Mouse (Mus musculus) heart, embryonic 13.5 days (tissue): ENCODE results near the gene Spata16. TPM values are rescaled to one million over a fixed set of nuclear protein-coding genes. Genes with fewer than 3 reads are reported as not detected.

ENCODE experiments used
- ATAC-seq: fragments of 200-750 bp; cut with Nextera tagmentation; 2 replicates; pipeline ENCODE4 v1.8.0; 2017; ENCODE audit warnings: moderate TSS enrichment; ENCODE audit not compliant: insufficient number of reproducible peaks, low FRiP score, low TSS enrichment; ENCODE audit errors: extremely low read depth
- H3K27ac ChIP-seq: fragments of 300-500 bp; sonication (generic); replicated peaks from 2 replicates; pipeline ENCODE4 v1.5.1; 2015; ENCODE audit warnings: moderate library complexity, mild to moderate bottlenecking, inconsistent platforms
- H3K27me3 ChIP-seq: fragments of 300-500 bp; sonication (generic); replicated peaks from 2 replicates; pipeline ENCODE4 v1.6.1; 2015; ENCODE audit warnings: mild to moderate bottlenecking, inconsistent platforms
- H3K36me3 ChIP-seq: fragments of 300-500 bp; sonication (generic); 2 replicates; pipeline ENCODE4 v1.6.1; 2015; ENCODE audit warnings: mild to moderate bottlenecking, inconsistent platforms
- H3K4me1 ChIP-seq: fragments of 300-500 bp; sonication (generic); 2 replicates; pipeline ENCODE4 v1.6.1; 2015; ENCODE audit warnings: inconsistent platforms
- H3K4me2 ChIP-seq: fragments of 300-500 bp; sonication (generic); 2 replicates; pipeline ENCODE4 v1.6.1; 2015; ENCODE audit warnings: inconsistent platforms, mild to moderate bottlenecking, moderate library complexity
- H3K4me3 ChIP-seq: fragments of 300-500 bp; sonication (generic); 2 replicates; pipeline ENCODE4 v1.5.1; 2015; ENCODE audit warnings: moderate library complexity, mild to moderate bottlenecking, inconsistent platforms
- H3K9ac ChIP-seq: fragments of 300-500 bp; sonication (generic); 2 replicates; pipeline ENCODE4 v1.6.1; 2015; ENCODE audit warnings: inconsistent platforms, mild to moderate bottlenecking, moderate library complexity
- H3K9me3 ChIP-seq: fragments of 300-500 bp; sonication (generic); 2 replicates; pipeline ENCODE4 v1.6.1; 2016; ENCODE audit warnings: inconsistent platforms
- WGBS: fragments of 180-500 bp; shearing (Covaris S2); methylation state at CpG from one replicate; pipeline ENCODE4 v1.1.7; 2015; ENCODE audit warnings: mixed read lengths; 5-methylcytosine and 5-hydroxymethylcytosine counted together
- polyA plus RNA-seq: library from polyadenylated mRNA; unstranded; fragments of >200 nt; fragmentation: Nextera tagmentation; extraction: Ambion mirVana; gene quantifications from 2 replicates; pipeline ENCODE4 v1.2.1, GENCODE M21; 2015

The Spata16 gene
- polyA plus RNA-seq, 1 experiment from 2014 or later, result not detected

DNA sequence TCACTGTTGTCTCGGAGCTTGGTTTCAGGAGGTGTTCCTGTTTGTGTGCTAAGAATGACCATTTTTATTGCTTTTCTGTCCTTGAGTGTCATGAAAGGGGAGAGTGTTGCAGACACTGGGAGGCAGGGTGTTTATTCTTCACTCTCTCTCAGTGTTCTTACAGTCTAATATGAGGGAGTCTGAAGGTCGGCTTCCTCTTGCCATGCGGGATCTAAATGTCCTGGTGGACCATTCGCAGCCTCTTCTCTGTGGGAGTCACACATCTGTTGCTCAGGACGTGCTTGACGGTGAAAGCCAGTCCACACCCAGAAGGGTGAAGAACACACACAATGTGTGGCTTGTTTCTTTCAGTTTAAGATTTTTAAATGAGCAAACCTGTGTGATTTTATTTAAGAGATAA lies 90.1 kb downstream of the Spata16 start:
- no peaks in the 10 kb centered on the region for H3K27me3 ChIP-seq
- H3K9me3 ChIP-seq, result no peaks in the 10 kb centered on the region
- H3K4me2 ChIP-seq, result no peak overlapping the region
- H3K36me3 ChIP-seq, result no peaks in the 10 kb centered on the region
- no peak overlapping the region for H3K4me3 ChIP-seq
- 69% methylated on average over 6 of the region's 6 CpGs for WGBS
- H3K4me1 ChIP-seq, result no peaks in the 10 kb centered on the region
- H3K27ac ChIP-seq, result no peak overlapping the region
- no peak for ATAC-seq
- no peak overlapping the region for H3K9ac ChIP-seq

DNA sequence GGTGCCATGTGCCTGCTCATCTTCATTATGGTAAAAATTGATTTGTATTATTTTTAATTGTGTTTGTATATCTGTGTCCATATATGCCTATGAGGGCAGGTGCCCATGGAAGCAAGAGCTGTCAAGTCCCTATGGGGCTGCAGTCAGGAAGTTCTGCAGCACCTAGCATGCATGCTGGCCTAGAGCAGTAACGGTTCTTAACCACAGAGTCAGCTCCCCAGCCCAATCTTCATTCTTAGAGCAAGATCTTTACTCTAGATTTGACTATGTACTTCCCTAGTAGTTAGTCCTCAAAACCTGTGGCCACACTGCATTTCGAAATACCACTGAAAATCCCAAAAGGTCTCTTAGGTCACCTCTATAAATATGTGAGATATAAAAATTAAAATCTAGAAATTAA lies 113.1 kb downstream of the Spata16 start:
- no peaks in the 10 kb centered on the region for H3K36me3 ChIP-seq
- H3K27ac ChIP-seq, result no peak overlapping the region
- no peaks in the 10 kb centered on the region for H3K9me3 ChIP-seq
- WGBS, result 74% methylated on average over 2 of the region's 2 CpGs
- H3K27me3 ChIP-seq, result no peaks in the 10 kb centered on the region
- no peak overlapping the region for H3K4me3 ChIP-seq
- no peak for ATAC-seq
- H3K4me1 ChIP-seq, result no peaks in the 10 kb centered on the region
- H3K4me2 ChIP-seq, result no peak overlapping the region
- H3K9ac ChIP-seq, result no peak overlapping the region

DNA sequence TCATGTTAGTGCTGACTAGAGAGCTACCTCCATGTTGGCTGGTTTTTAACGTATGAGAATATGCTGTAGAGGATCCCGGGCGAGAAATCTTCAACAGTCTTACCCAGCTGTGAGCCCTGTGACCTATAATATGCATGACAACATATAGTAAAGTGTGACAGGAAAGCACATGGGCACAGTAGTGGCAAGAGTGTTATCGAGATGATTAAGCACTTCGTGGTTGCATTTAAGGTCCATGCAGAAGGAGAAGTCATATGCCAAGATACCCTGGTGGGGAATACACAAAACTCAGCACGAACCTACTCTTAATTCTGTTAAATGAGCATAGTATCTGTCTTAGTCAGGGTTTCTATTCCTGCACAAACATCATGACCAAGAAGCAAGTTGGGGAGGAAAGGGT lies 115.0 kb downstream of the Spata16 start:
- H3K27ac ChIP-seq, result no peak overlapping the region
- H3K4me2 ChIP-seq, result no peak overlapping the region
- no peaks in the 10 kb centered on the region for H3K9me3 ChIP-seq
- 73% methylated on average over 6 of the region's 6 CpGs for WGBS
- no peaks in the 10 kb centered on the region for H3K27me3 ChIP-seq
- no peaks in the 10 kb centered on the region for H3K4me1 ChIP-seq
- no peak for ATAC-seq
- no peak overlapping the region for H3K4me3 ChIP-seq
- H3K9ac ChIP-seq, result no peak overlapping the region
- no peaks in the 10 kb centered on the region for H3K36me3 ChIP-seq

- Histone ChIP-seq H3K27me3 (no peaks in the 10 kb centered on the region), H3K36me3 (no peaks in the 10 kb centered on the region), H3K4me1 (no peaks in the 10 kb centered on the region), H3K4me2 (no peak overlapping the region), H3K9ac (no peak overlapping the region), H3K9me3 (no peaks in the 10 kb centered on the region), H3K27ac (no peak overlapping the region), H3K4me3 (no peak overlapping the region)
- no peak for ATAC-seq
- WGBS, result 66% methylated on average over 12 of the region's 12 CpGs
These were observed 156.1 kb downstream of the Spata16 start for GRCm38 (mm10) chr3:26793334-26794101.

DNA sequence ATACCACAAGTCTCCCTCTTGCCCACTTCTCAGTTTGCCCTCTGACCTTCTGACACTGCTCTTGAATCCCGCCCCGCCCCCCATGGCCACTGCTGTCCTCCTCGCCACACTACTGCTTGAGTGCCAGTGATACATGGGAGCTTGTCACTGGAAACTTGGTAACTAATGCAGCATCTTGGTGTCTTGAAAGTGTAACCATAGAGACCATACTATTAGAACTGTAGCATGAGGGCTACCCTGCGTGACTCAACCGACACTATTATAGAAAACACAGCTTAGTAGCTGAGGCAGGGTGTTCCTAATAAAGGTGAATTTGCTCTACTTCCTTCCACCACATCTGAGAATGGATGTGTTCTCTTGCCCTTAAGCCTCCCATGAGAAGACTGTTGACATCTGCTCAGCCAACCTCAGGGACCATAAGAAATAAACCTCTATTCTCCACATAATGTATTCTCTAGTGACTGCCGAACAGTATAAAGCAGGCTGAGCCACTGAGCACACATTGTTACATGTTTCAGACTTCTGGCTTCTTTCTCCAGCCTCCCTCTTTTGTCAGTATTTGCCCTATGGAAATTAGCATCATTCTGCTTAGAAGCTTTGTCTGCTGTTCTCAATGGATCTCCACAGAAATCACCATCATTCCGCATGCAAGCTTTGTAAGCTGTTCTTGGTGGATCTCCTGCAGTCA lies 158.6 kb downstream of the Spata16 start:
- no peak for ATAC-seq
- no peak overlapping the region for H3K4me2 ChIP-seq
- WGBS, result 81% methylated on average over 7 of the region's 7 CpGs
- H3K36me3 ChIP-seq, result no peaks in the 10 kb centered on the region
- H3K27me3 ChIP-seq, result no peaks in the 10 kb centered on the region
- H3K27ac ChIP-seq, result no peak overlapping the region
- H3K4me1 ChIP-seq, result no peaks in the 10 kb centered on the region
- H3K4me3 ChIP-seq, result no peak overlapping the region
- H3K9me3 ChIP-seq, result no peaks in the 10 kb centered on the region
- no peak overlapping the region for H3K9ac ChIP-seq

GRCm38 (mm10) chr3:26796954-26797353 lies 159.5 kb downstream of the Spata16 start:
- H3K27me3 ChIP-seq, result no peaks in the 10 kb centered on the region
- H3K4me2 ChIP-seq, result no peak overlapping the region
- ATAC-seq, result no peak
- H3K36me3 ChIP-seq, result no peaks in the 10 kb centered on the region
- no peak overlapping the region for H3K27ac ChIP-seq
- WGBS, result 60% methylated on average over 1 of the region's 1 CpGs
- H3K9ac ChIP-seq, result no peak overlapping the region
- no peak overlapping the region for H3K4me3 ChIP-seq
- H3K4me1 ChIP-seq, result no peaks in the 10 kb centered on the region
- no peaks in the 10 kb centered on the region for H3K9me3 ChIP-seq

DNA sequence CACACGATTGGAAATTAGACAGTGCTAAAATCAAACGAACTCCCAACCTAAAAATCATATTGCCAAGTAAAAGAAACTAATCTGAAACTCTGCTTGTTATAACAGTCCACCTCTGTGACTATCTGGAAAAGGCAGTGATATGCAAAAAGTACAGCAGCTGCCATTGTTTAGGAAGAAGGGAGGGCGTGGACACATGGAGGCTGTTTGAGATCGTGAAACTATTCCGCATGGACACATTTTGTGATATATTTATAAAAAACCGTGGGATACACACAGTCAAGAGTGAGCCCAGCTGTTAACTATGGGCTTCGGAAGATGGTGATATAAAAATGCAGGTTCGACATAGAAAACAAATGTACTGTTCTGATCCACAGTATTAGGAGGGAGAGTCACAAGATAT lies 176.9 kb downstream of the Spata16 start:
- Histone ChIP-seq H3K9me3 (no peaks in the 10 kb centered on the region), H3K27ac (no peak overlapping the region), H3K27me3 (no peaks in the 10 kb centered on the region), H3K9ac (no peak overlapping the region), H3K4me3 (no peak overlapping the region), H3K4me1 (no peaks in the 10 kb centered on the region), H3K36me3 (no peaks in the 10 kb centered on the region), H3K4me2 (no peak overlapping the region)
- ATAC-seq, result no peak
- 71% methylated on average over 8 of the region's 8 CpGs for WGBS

DNA sequence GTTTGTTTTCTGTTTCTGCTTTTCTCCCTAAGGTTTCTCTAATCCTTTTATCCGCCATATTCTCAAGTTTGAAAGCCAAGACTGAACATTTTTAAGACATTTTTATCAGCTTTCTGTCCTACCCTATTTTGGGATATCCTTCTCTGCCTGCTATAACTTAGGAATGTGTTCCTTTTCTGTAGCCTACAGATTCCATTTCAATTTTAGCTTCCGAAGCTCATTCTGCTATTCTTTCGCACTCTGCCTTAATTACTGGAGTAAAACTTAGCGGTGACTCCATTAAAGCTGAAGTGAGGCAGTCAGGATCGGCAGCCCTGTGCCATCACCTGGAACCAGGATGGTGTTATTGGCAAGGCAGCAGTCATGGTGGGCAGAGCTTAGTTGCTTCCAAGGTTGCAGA lies 178.3 kb downstream of the Spata16 start:
- no peak overlapping the region for H3K27ac ChIP-seq
- no peak overlapping the region for H3K4me2 ChIP-seq
- 78% methylated on average over 5 of the region's 5 CpGs for WGBS
- no peaks in the 10 kb centered on the region for H3K27me3 ChIP-seq
- no peak overlapping the region for H3K9ac ChIP-seq
- H3K4me3 ChIP-seq, result no peak overlapping the region
- ATAC-seq, result no peak
- H3K9me3 ChIP-seq, result no peaks in the 10 kb centered on the region; the same call in 1 of the 2 replicates
- no peaks in the 10 kb centered on the region for H3K36me3 ChIP-seq
- H3K4me1 ChIP-seq, result no peaks in the 10 kb centered on the region

DNA sequence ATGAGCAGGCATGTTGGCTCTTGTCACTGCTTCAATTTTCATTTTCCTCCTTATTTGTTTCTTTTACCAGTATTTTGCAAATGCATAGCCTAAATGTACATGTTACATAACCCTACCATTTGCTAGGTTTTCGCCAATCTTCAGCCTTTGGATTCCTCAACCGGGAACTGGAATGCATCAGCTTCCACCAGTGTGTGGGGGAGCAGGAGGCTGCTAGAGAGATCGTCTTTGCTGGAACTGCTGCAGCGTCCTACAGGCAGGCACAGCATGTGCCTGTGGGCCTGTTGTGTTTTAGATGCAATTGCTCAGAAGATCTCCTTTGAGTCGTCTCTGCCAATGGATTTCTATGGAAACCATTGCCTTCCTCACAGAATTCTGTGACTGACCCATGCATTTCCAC lies 182.0 kb downstream of the Spata16 start:
- 44% methylated on average over 5 of the region's 5 CpGs for WGBS

DNA sequence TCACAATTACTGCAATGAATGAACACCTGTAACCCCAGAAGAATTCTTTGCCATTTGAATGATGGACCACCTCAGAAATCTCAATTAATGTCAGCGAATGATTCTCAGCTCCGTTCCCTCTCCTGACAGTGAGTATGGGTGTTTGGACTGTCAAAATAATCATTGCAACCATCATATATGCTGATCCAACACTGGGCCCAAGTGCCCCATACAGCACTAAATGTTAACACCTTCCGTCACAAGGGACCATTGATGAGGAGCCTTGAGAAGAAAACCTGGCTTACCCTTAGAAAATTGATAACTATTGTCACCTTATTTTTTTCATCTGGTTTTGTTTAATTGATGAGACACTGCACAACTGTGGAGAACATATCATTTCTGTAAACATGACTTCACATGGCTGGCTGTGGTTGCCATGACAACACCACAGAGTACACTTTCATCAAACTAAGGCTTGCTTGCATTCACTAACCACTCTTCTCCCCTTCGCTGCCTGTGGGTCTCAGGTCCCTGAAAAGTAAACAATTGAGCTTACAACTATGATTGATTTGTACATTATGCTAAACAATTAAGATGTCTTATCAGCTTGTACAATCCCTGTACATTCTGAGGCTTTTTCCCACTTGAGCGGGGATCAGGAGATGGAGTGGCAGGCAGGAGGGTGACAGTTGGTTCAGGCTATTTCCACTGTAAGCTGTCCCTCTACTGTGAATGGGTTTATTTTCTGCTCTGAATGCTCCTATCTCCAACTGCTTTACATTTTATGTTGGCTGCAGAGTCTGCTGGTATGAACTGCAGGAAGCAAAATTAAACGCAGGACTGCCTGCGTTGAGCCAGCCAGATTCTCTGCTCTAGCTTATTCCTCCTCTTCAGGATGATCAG lies 189.8 kb downstream of the Spata16 start:
- H3K36me3 ChIP-seq, result no peaks in the 10 kb centered on the region
- H3K27ac ChIP-seq, result no peak overlapping the region
- no peak for ATAC-seq
- WGBS, result 75% methylated on average over 7 of the region's 7 CpGs
- no peak overlapping the region for H3K4me3 ChIP-seq
- H3K9me3 ChIP-seq, result no peaks in the 10 kb centered on the region
- no peaks in the 10 kb centered on the region for H3K27me3 ChIP-seq
- no peaks in the 10 kb centered on the region for H3K4me1 ChIP-seq
- no peak overlapping the region for H3K4me2 ChIP-seq
- H3K9ac ChIP-seq, result no peak overlapping the region

More for the DNA sequence above, 182.0 kb downstream of the Spata16 start:
- Histone ChIP-seq H3K4me2 (no peak overlapping the region), H3K9me3 (no peaks in the 10 kb centered on the region; the same call in 1 of the 2 replicates), H3K4me1 (no peaks in the 10 kb centered on the region), H3K27ac (no peak overlapping the region), H3K9ac (no peak overlapping the region), H3K36me3 (no peaks in the 10 kb centered on the region), H3K27me3 (no peaks in the 10 kb centered on the region), H3K4me3 (no peak overlapping the region)
- ATAC-seq, result no peak

GRCm38 (mm10) chr3:26832954-26833353 lies 195.5 kb downstream of the Spata16 start:
- H3K4me1 ChIP-seq, result peaks cover 10% of the 10 kb centered on the region; the same call in 1 of the 2 replicates
- no peak overlapping the region for H3K4me2 ChIP-seq
- no peak for ATAC-seq
- H3K27me3 ChIP-seq, result no peaks in the 10 kb centered on the region
- H3K9ac ChIP-seq, result no peak overlapping the region
- no peak overlapping the region for H3K4me3 ChIP-seq
- no peaks in the 10 kb centered on the region for H3K9me3 ChIP-seq
- WGBS, result 59% methylated on average over 5 of the region's 5 CpGs
- no peak overlapping the region for H3K27ac ChIP-seq
- no peaks in the 10 kb centered on the region for H3K36me3 ChIP-seq
